Mouse (Mus musculus) hindbrain, embryonic 16.5 days (tissue): ENCODE measurements around the gene Magohb. TPM values are rescaled to one million over a fixed set of nuclear protein-coding genes. Genes with fewer than 3 reads are reported as not detected.
"Not testable (repeated sequence)": the region's sequence is repeated elsewhere in the genome, so short reads cannot be mapped to it uniquely, and the experiment has no call there.

Experiments
- ATAC-seq: fragments of 200-750 bp; cut with Nextera tagmentation; 2 replicates; pipeline ENCODE4 v1.8.0; 2017; ENCODE audit warnings: moderate TSS enrichment, moderate library complexity
- H3K27ac ChIP-seq: fragments of 300-500 bp; sonication (generic); 2 replicates; pipeline ENCODE4 v1.5.1; 2014; ENCODE audit warnings: low read depth, mild to moderate bottlenecking, control low read depth, low read length, moderate library complexity
- H3K27me3 ChIP-seq: fragments of 300-500 bp; sonication (generic); replicated peaks from 2 replicates; pipeline ENCODE4 v1.6.1; 2014; ENCODE audit warnings: low read length; ENCODE audit not compliant: control insufficient read depth, insufficient read depth
- H3K36me3 ChIP-seq: fragments of 300-500 bp; sonication (generic); 2 replicates; pipeline ENCODE4 v1.6.1; 2014; ENCODE audit warnings: mild to moderate bottlenecking, low read length, moderate library complexity, mixed read lengths; ENCODE audit not compliant: control insufficient read depth, insufficient read depth
- H3K4me1 ChIP-seq: fragments of 300-500 bp; sonication (generic); 2 replicates; pipeline ENCODE4 v1.6.1; 2014; ENCODE audit warnings: low read depth, low read length; ENCODE audit not compliant: control insufficient read depth, insufficient read depth
- H3K4me2 ChIP-seq: fragments of 300-500 bp; sonication (generic); 2 replicates; pipeline ENCODE4 v1.6.1; 2014; ENCODE audit warnings: mild to moderate bottlenecking, low read length, control low read depth, moderate library complexity
- H3K4me3 ChIP-seq: fragments of 300-500 bp; sonication (generic); 2 replicates; pipeline ENCODE4 v1.5.1; 2014; ENCODE audit warnings: mild to moderate bottlenecking, low read length, control low read depth, moderate library complexity
- H3K9ac ChIP-seq: fragments of 300-500 bp; sonication (generic); 2 replicates; pipeline ENCODE4 v1.6.1; 2014; ENCODE audit warnings: low read depth, mild to moderate bottlenecking, control low read depth, low read length, moderate library complexity
- H3K9me3 ChIP-seq: fragments of 300-500 bp; sonication (generic); 2 replicates; pipeline ENCODE4 v1.6.1; 2014; ENCODE audit warnings: mild to moderate bottlenecking, low read length, moderate library complexity; ENCODE audit not compliant: control insufficient read depth
- WGBS: fragments of 180-500 bp; shearing (Covaris S2); extraction: QIAGEN DNeasy Blood & Tissue Kit; methylation state at CpG from one replicate; pipeline ENCODE4 v1.1.7; 2014; 5-methylcytosine and 5-hydroxymethylcytosine counted together
- polyA plus RNA-seq: library from polyadenylated mRNA; unstranded; fragments of >200 nt; fragmentation: Nextera tagmentation; extraction: Ambion mirVana; gene quantifications from 2 replicates; pipeline ENCODE4 v1.2.1, GENCODE M21; 2015

Gene Magohb
- polyA plus RNA-seq, 1 experiment from 2014 or later = 30.1 TPM

DNA sequence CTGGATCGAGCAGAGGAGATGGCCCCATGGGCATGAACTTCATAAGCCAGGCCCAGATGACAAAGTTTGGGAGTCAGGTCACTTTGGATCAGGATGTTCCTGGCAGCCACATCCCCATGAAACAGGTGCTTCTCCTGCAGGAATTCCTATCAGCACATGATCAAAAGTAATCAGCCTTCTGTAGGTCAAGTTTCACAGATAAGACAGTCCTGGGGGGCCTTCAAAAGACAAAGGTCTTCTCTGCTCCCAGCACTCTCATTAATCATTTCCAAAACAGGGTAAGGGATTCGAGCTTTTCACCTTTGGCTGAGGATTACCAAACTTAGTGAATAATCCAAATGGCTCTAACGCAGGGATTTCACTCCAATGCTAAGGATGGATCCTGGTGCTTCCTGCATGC lies 11.7 kb upstream of the Magohb start:
- ATAC-seq = no peak
- Histone ChIP-seq H3K27me3 (no peaks in the 10 kb centered on the region), H3K27ac (no peak overlapping the region), H3K9me3 (no peaks in the 10 kb centered on the region), H3K9ac (no peak overlapping the region), H3K4me2 (no peak overlapping the region), H3K36me3 (no peaks in the 10 kb centered on the region), H3K4me3 (no peak overlapping the region), H3K4me1 (no peaks in the 10 kb centered on the region)
- WGBS = 72% methylated on average over 3 of the region's 3 CpGs

GRCm38 (mm10) chr6:131298531-131298930 lies 5.5 kb upstream of the Magohb start:
- H3K36me3 ChIP-seq = no peaks in the 10 kb centered on the region
- H3K9me3 ChIP-seq = no peaks in the 10 kb centered on the region
- no peaks in the 10 kb centered on the region for H3K27me3 ChIP-seq
- H3K27ac ChIP-seq = no peak overlapping the region
- no peak overlapping the region for H3K4me2 ChIP-seq
- H3K4me3 ChIP-seq = no peak overlapping the region
- H3K9ac ChIP-seq = no peak overlapping the region
- H3K4me1 ChIP-seq = no peaks in the 10 kb centered on the region
- ATAC-seq = no peak

DNA sequence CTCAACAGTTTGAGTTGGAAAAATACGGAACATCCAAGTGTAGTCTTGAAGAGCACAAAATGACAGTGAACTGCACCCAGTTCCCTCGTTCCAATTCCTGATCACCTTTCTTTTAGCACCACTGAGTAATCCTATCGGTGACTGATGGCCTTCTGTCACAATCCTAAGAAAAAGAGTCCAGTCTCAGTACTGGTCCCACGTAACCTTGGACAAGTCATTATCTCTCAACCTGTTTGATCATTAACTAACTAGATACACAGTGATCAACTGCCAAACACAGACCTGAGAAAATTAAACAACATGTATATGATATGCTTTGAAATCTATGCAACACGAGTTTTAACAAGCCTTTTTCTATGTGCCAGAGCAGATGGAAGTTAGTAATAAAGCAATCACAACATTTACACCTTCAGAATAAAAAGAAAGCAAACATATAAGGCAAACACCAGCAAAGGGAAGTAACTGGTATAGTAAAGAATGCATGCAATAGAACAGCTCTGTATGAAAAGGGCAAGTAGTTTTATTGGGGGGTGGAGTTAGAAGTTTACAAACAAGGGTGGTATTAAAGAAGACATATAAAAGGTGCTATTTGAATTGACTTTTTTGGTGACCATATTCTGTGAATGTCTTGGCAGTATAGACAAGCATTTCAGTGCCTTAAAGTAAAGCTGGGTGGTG lies 1.5 kb upstream of the Magohb start:
- 84% methylated on average over 5 of the region's 5 CpGs for WGBS
- H3K4me1 ChIP-seq = peaks cover 8% of the 10 kb centered on the region
- no peak overlapping the region for H3K4me3 ChIP-seq
- no peaks in the 10 kb centered on the region for H3K9me3 ChIP-seq
- ATAC-seq = no peak
- no peaks in the 10 kb centered on the region for H3K36me3 ChIP-seq
- no peak overlapping the region for H3K4me2 ChIP-seq
- no peak overlapping the region for H3K27ac ChIP-seq
- H3K27me3 ChIP-seq = no peaks in the 10 kb centered on the region
- H3K9ac ChIP-seq = no peak overlapping the region

- no peaks in the 10 kb centered on the region for H3K27me3 ChIP-seq
- H3K4me1 ChIP-seq = peaks cover 8% of the 10 kb centered on the region
- ATAC-seq = no peak
- H3K4me3 ChIP-seq = no peak overlapping the region
- WGBS = 93% methylated on average over 5 of the region's 5 CpGs
- no peaks in the 10 kb centered on the region for H3K36me3 ChIP-seq
- no peak overlapping the region; the same call in 1 of the 2 replicates for H3K4me2 ChIP-seq
- H3K9me3 ChIP-seq = no peaks in the 10 kb centered on the region
- H3K27ac ChIP-seq = no peak overlapping the region
- H3K9ac ChIP-seq = no peak overlapping the region
Measured at GRCm38 (mm10) chr6:131293916-131294315, 872 bp upstream of the Magohb start.

GRCm38 (mm10) chr6:131292276-131292990 lies 611 bp downstream of the Magohb start:
- Histone ChIP-seq H3K4me1 (peaks cover 8% of the 10 kb centered on the region), H3K4me3 (peak overlapping the region; percentile 59), H3K4me2 (peak overlapping the region; percentile 65), H3K9ac (peak overlapping the region; percentile 58), H3K36me3 (peaks cover 2% of the 10 kb centered on the region; the same call in 1 of the 2 replicates), H3K9me3 (no peaks in the 10 kb centered on the region), H3K27me3 (no peaks in the 10 kb centered on the region), H3K27ac (no peak overlapping the region)
- ATAC-seq = peak; percentile 14; the same call in 1 of the 2 replicates
- WGBS = 23% methylated on average over 10 of the region's 10 CpGs

- H3K27me3 ChIP-seq = no peaks in the 10 kb centered on the region
- WGBS = 10% methylated on average over 2 of the region's 2 CpGs
Measured at GRCm38 (mm10) chr6:131290430-131290829, 2.6 kb downstream of the Magohb start.

GRCm38 (mm10) chr6:131278160-131278559 lies 14.9 kb downstream of the Magohb start:
- not testable (repeated sequence) for H3K4me1 ChIP-seq, H3K9ac ChIP-seq, H3K36me3 ChIP-seq, H3K27me3 ChIP-seq, H3K27ac ChIP-seq, H3K4me3 ChIP-seq, H3K9me3 ChIP-seq, ATAC-seq, H3K4me2 ChIP-seq
- 96% methylated on average over 2 of the region's 2 CpGs for WGBS

More at GRCm38 (mm10) chr6:131290430-131290829, 2.6 kb downstream of the Magohb start:
- H3K27ac ChIP-seq = no peak overlapping the region
- H3K9ac ChIP-seq = no peak overlapping the region
- no peak for ATAC-seq
- no peak overlapping the region for H3K4me2 ChIP-seq
- H3K9me3 ChIP-seq = no peaks in the 10 kb centered on the region
- no peak overlapping the region for H3K4me3 ChIP-seq
- peaks cover 2% of the 10 kb centered on the region; the same call in 1 of the 2 replicates for H3K36me3 ChIP-seq
- peaks cover 8% of the 10 kb centered on the region for H3K4me1 ChIP-seq

GRCm38 (mm10) chr6:131276659-131277058 lies 16.4 kb downstream of the Magohb start:
- Histone ChIP-seq H3K4me2 (no peak overlapping the region), H3K4me1 (no peaks in the 10 kb centered on the region), H3K9me3 (no peaks in the 10 kb centered on the region), H3K27me3 (no peaks in the 10 kb centered on the region), H3K36me3 (0 out of 2 replicates have a peak, but pooled peaks cover 1% of the 10 kb centered on the region), H3K9ac (no peak overlapping the region), H3K4me3 (no peak overlapping the region), H3K27ac (no peak overlapping the region)
- 95% methylated on average over 4 of the region's 4 CpGs for WGBS
- ATAC-seq = no peak

DNA sequence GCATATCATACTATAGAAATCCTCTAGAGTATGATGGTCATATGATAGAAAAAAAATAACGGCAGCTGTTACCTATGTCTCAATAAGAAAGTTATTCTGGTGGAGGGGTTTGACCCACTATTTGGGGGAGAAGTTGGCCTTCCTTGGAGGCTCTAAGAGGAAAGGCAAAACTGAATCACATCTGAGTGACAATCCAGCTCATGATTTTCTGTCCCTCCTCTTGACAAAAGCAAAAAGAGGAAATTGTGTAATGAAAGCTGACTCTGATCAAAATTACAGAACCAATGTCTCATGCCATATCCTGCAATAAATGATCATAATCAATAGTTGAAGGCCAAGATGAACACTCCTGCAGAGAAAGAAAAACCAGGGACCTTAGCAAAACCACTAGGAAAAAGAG lies 20.7 kb downstream of the Magohb start:
- Histone ChIP-seq H3K27me3 (no peaks in the 10 kb centered on the region), H3K36me3 (no peaks in the 10 kb centered on the region), H3K9me3 (no peaks in the 10 kb centered on the region), H3K4me3 (no peak overlapping the region), H3K4me1 (no peaks in the 10 kb centered on the region), H3K9ac (no peak overlapping the region), H3K27ac (no peak overlapping the region), H3K4me2 (no peak overlapping the region)
- no peak for ATAC-seq
- 93% methylated on average over 1 of the region's 1 CpGs for WGBS
